Comparison of ENCODE assay signal across 13 mouse cellular contexts in the genomic region with DNA sequence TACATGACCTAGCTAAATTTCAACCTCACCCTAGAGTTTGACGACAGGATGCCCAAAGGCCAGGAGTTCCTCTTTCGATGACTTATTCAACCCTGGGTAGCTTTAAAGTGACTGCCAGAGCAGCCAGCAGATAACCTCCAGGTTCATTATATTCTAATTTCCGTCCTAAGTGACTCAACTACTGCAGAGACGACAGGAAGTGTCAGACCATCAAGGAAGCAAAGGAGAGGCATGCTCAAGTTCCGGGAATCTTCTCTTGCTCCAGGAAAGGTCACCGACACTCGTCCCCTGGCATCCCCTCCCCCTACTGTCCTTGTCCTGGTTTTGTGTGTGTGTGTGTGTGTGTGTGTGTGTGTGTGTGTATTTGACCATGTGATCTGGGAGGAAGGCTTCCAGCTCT. TPM values are rescaled to one million over a fixed set of nuclear protein-coding genes. Genes with fewer than 3 reads are reported as not detected.
A peak's percentile ranks its signal among the peaks of the same experiment; 100 is the strongest.
DNase-seq lines count a peak whose midpoint lies in the region; ATAC-seq and TF ChIP-seq lines count a peak whose summit lies in the region.
"Had no signal": no experiment of that assay in that cellular context is flagged by ENCODE, and none has a peak within 500 bp of the region (broad histone marks: within the 10 kb centered on the region; RNA-seq: fewer than 3 reads in every experiment).

No protein-coding gene starts in this region.

- DNase-seq in liver, adult 2 months (ENCODE audit: extremely low read depth, low read depth, low spot score): peak; percentile 57
- DNase-seq in liver (no peak), MN1 (ENCODE audit: low spot score) (no peak)
- DNase-seq in adrenal gland, adult 2 months: peak; percentile 67
- peak; percentile 68 for DNase-seq in kidney, adult 9 months
- no peak for DNase-seq in gastrocnemius, adult 8-10 months (ENCODE audit: low spot score in 2 of 2)
- DNase-seq: cerebellum, postnatal 14 days; retina, postnatal 1 day had no signal

- H3K4me1 ChIP-seq in liver, adult 2 months (ENCODE audit: control insufficient read depth, insufficient read depth, low read length): peaks cover 2% of the 10 kb centered on the region
- peaks cover 86% of the 10 kb centered on the region for H3K4me1 ChIP-seq in megakaryocyte, embryonic 14.5 days
- no peaks in the 10 kb centered on the region for H3K4me1 ChIP-seq in midbrain, embryonic 15.5 days

- no peaks in the 10 kb centered on the region for H3K79me2 ChIP-seq in liver, adult 2 months (ENCODE audit: control insufficient read depth, insufficient read depth, low read length)

- no peak overlapping the region for H3K4me3 ChIP-seq in liver, adult 2 months (ENCODE audit: insufficient read depth, low read depth, low read length)
- H3K4me3 ChIP-seq in megakaryocyte, embryonic 14.5 days (replicated peaks): peak overlapping the region; percentile 81
- no peak overlapping the region for H3K4me3 ChIP-seq in midbrain, embryonic 15.5 days

- 29% methylated on average over 7 of the region's 7 CpGs for WGBS in liver, adult 2 months
- WGBS in midbrain, embryonic 15.5 days: 76% methylated on average over 7 of the region's 7 CpGs

- no peak for ATAC-seq in midbrain, embryonic 15.5 days (replicated peaks)
- ATAC-seq: midbrain, embryonic 16.5 days had no signal

- no peak for TF ChIP-seq CTCF in liver, adult 2 months (IDR thresholded peaks at IDR 0.05; ENCODE audit: low read depth, low read length)

- H3K9me3 ChIP-seq in megakaryocyte, embryonic 14.5 days: no peaks in the 10 kb centered on the region
- H3K9me3 ChIP-seq in midbrain, embryonic 15.5 days: no peaks in the 10 kb centered on the region

- no peaks in the 10 kb centered on the region for H3K36me3 ChIP-seq in liver, adult 2 months (ENCODE audit: control insufficient read depth, insufficient read depth, low read length)
- peaks cover 6% of the 10 kb centered on the region for H3K36me3 ChIP-seq in megakaryocyte, embryonic 14.5 days (replicated peaks; ENCODE audit: low read length)
- H3K36me3 ChIP-seq in midbrain, embryonic 15.5 days (replicated peaks): no peaks in the 10 kb centered on the region

- no peak for TF ChIP-seq POLR2A in liver, adult 2 months (IDR thresholded peaks at IDR 0.05; ENCODE audit: extremely low read depth, insufficient read depth, low read length)

- no peak overlapping the region for H3K27ac ChIP-seq in liver, adult 2 months (replicated peaks; ENCODE audit: insufficient read depth, low read depth, low read length)
- H3K27ac ChIP-seq in midbrain, embryonic 15.5 days: no peak overlapping the region

- no peaks in the 10 kb centered on the region for H3K27me3 ChIP-seq in liver, adult 2 months (ENCODE audit: control insufficient read depth, insufficient read depth, low read length)
- no peaks in the 10 kb centered on the region for H3K27me3 ChIP-seq in megakaryocyte, embryonic 14.5 days (replicated peaks)
- H3K27me3 ChIP-seq in midbrain, embryonic 15.5 days (replicated peaks): 0 out of 2 replicates have a peak, but pooled peaks cover 3% of the 10 kb centered on the region

- no peak overlapping the region for H3K4me2 ChIP-seq in midbrain, embryonic 15.5 days

- H3K9ac ChIP-seq in liver, adult 2 months (ENCODE audit: low read depth, low read length): no peak overlapping the region
- H3K9ac ChIP-seq in midbrain, embryonic 15.5 days: no peak overlapping the region

RNA-seq across cellular contexts. Expression of a gene that starts 16.3 kb away (rescaled TPM):
- total RNA-seq in liver, adult 2 months (2014; rRNA removed): not detected in 2 replicates
- not detected in 2 replicates for polyA plus RNA-seq in liver, adult 2 months (2012; rRNA removed)
- not detected for total RNA-seq in adrenal gland, adult 2 months (2021)
- polyA plus RNA-seq in adrenal gland, adult 2 months (2012; rRNA removed): 0.06 TPM in 1 of 2 replicates, not detected in the other
- polyA plus RNA-seq in megakaryocyte, embryonic 14.5 days (2012; ENCODE audit: insufficient read depth, low replicate concordance): 0.03 TPM in 1 of 2 replicates, not detected in the other
- total RNA-seq in gastrocnemius, adult 8-10 months (2022): under 1 TPM in 1 of 4 experiments, not detected in 3; 0.11 TPM
- polyA plus RNA-seq in midbrain, embryonic 15.5 days (2015; fragmentation: Nextera tagmentation; extraction: Ambion mirVana): 0.22 TPM in 1 of 2 replicates, not detected in the other
- polyA plus RNA-seq: limb, embryonic 11.5 days; midbrain, embryonic 16.5 days; stomach, embryonic 16.5 days had no signal

RNA-seq across cellular contexts. Expression of a gene that starts 45.7 kb away (rescaled TPM):
- total RNA-seq in liver, adult 2 months (2014; rRNA removed): 0.07 and 0.09 TPM in 2 replicates
- 0.10 TPM in 1 of 2 replicates, not detected in the other for polyA plus RNA-seq in liver, adult 2 months (2012; rRNA removed)
- 1 to 10 TPM; 2.8 to 6.8 TPM for total RNA-seq in adrenal gland, adult 2 months (2021)
- polyA plus RNA-seq in adrenal gland, adult 2 months (2012; rRNA removed): 1.1 and 2.7 TPM in 2 replicates
- 0.50 TPM in 1 of 2 replicates, not detected in the other for polyA plus RNA-seq in megakaryocyte, embryonic 14.5 days (2012; ENCODE audit: insufficient read depth, low replicate concordance)
- under 1 TPM in 2 of 4 experiments, not detected in 2; 0.11 TPM for total RNA-seq in gastrocnemius, adult 8-10 months (2022)
- 0.06 TPM in 1 of 2 replicates, not detected in the other for polyA plus RNA-seq in midbrain, embryonic 15.5 days (2015; fragmentation: Nextera tagmentation; extraction: Ambion mirVana)

RNA-seq across cellular contexts. Expression of a gene that starts 51.0 kb away (rescaled TPM):
- total RNA-seq in liver, adult 2 months (2014; rRNA removed): 0.09 and 0.20 TPM in 2 replicates
- polyA plus RNA-seq in liver, adult 2 months (2012; rRNA removed): 0.28 and 0.46 TPM in 2 replicates
- 1 to 10 TPM; 1.3 to 1.6 TPM for total RNA-seq in adrenal gland, adult 2 months (2021)
- 1.7 and 1.8 TPM in 2 replicates for polyA plus RNA-seq in adrenal gland, adult 2 months (2012; rRNA removed)
- polyA plus RNA-seq in megakaryocyte, embryonic 14.5 days (2012; ENCODE audit: insufficient read depth, low replicate concordance): 66.3 and 164 TPM in 2 replicates
- 1 to 10 TPM in 3 of 4 experiments, under 1 TPM in 1; 0.63 to 2.2 (median 1.3) TPM for total RNA-seq in gastrocnemius, adult 8-10 months (2022)
- 0.49 and 0.74 TPM in 2 replicates for polyA plus RNA-seq in midbrain, embryonic 15.5 days (2015; fragmentation: Nextera tagmentation; extraction: Ambion mirVana)

Comparison
In these comparisons a context has a peak if more than half of its experiments do, and no peak if none do; other contexts are left out.
1. DNase-seq: peak in liver, adult 2 months (single experiment), adrenal gland, adult 2 months (single experiment) and kidney, adult 9 months (single experiment); none in liver (single experiment), gastrocnemius, adult 8-10 months (0 of 2) and MN1 (single experiment).
2. RNA of a gene that starts 51.0 kb away (polyA plus RNA-seq): 66.3 to 164 TPM in megakaryocyte, embryonic 14.5 days; 1.7 to 1.8 TPM in adrenal gland, adult 2 months, 0.49 to 0.74 TPM in midbrain, embryonic 15.5 days and 0.28 to 0.46 TPM in liver, adult 2 months; every median in the first group is over 10 times any median in the second.